Mouse (Mus musculus) forelimb bud, embryonic 11.5 days (tissue): ENCODE measurements at regions not wholly inside any gene's neighbourhood (a gene's known extent, or its start where the extent isn't known, plus 50 kb on each side); places are given as distances from the start of the nearest gene placed in this dataset.

Experiments used
- DNase-seq: peaks from one replicate; pipeline ENCODE4 v3.0.0-alpha.2; 2012; ENCODE audit warnings: low read depth, low spot score

DNA sequence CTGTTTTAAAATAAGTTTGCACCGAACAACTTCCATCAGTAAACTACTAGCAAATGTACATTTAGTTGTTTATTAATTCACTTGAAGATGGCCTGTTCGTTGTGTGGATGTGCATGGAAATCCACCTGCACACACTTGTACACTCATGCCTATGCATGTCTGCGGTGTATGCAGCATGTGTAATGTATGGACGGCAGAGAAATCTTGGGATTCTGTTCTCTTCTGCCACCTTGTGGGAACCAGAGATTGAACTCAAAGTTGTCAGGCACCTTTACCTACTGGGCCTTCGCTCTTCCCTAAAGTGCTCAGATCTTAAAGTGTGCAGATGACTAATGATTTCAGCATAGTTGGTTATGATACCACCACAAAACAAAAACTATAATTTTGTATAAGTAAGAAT lies 137.4 kb downstream of the Kitl start:
- no peak for DNase-seq

DNA sequence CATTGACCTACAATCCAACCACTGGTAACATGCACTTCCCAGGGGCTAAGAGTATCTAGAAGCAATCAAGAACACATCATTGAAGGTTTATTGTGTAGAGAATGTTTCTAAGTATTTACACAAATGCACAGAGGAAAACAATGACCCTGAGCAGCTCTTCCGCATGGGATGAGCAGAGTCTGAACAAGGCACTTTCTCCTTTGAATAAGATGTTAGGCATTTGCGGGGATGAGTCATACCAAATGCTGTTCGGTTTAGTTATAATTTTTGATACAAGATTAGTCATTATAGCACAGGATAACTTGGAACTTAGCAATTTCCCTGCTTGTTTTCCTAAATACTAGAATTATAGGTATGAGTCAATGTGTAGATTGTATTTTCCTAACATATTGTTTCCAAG lies 137.9 kb downstream of the Kitl start:
- no peak for DNase-seq

DNA sequence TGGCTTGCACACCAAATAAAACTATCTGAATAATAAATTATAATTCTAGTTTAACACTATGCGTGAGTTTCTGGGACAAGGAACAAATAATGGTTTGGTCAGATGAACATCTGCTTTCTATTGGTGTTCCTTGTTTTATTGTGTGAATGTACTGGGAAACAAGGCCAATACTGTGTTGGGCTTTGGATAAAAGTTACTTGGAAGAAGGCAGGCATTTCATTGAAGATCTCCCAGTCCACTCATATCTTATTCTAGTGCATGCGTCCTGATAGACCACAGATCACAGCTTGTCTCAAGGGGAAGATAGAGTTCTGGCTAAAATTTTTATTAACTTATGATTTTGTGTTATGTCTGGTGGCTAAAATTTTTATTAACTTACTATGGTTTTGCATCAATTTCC lies 140.1 kb downstream of the Kitl start:
- no peak for DNase-seq

DNA sequence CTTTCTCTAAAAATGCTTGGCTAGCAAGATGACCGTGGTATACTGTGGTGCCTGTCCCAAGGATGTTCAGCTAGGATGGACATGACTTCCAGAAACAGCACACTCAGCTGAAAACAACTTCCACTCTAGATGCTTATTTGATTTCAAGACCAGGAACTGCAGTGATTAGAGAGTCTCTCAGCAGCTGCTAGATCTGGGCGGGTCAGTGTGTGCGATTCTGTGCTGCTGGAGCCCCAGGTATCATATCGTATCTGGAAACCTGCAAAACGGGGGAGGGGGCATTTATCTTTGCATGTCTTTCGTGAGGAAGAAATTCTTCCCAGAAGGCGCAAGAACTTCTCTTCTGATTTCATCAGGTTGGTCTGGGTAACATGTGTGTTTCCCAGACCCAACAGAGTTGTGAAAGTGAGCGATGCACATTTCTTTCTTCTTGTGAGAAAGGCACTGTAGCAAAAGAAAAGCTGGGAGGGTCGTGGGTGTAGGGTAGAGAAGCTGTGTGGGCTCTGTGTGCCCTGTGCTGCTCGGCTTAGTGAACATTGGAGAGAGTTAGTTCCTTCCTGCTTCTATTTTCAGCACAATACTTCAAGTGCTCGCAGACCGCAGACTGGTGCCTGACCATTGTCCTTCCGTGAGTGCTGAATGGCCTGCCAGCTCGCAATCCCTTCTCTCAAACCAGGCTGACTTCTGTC lies 144.6 kb downstream of the Kitl start:
- no peak for DNase-seq

DNA sequence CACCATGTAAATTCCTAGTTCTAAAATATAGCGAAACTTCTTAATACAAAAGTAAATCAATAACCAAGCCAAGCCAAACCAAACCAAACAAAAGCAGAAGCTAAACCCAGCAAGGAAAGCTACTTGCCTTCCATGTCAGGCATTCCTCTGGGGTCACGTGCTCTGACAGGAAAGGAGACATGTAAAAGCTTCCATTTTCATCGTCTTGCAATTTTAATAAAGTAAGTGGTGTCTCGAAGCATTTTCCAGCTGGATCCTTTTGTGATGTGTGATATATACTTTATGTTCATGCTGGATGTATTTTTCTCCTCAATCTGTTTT lies 145.1 kb downstream of the Kitl start:
- DNase-seq, result no peak

DNA sequence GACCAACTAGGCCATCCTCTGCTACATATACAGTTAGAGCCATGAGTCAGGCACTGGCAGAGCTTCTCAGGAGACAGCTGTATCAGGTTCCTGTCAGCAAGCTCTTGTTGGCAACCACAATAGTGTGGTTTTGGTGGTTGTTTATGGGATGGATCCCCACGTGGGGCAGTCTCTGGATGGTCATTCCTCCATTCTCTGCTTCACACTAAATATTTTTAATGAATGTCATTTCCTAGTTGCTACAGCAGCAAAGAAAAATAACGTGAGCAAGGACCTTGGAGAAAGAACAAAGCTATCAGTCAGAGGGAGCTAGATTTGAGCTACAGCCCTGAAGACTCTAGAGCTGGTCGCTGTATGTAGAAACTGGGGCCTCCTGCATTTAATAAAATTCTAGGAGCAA lies 145.7 kb downstream of the Kitl start:
- no peak for DNase-seq

DNA sequence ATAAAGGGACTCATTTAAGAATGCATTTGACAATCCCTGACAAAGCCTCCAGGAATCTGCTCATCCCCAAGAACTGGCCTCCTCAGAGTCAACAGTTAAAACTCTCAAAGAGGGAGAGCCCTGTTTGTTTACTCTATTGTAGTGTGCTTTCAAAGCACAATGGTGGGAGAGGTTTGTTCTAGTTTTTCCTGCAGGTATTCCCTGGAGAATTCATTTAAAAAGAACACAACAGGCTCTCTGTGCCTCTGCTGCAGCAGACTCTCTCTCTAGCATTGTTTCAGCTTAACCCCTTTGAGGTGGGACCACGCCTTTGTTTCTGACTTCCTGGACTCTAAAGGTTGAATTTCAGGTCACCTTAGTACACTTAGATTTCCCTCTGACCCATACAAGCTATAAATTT lies 149.1 kb downstream of the Kitl start:
- DNase-seq, result no peak

DNA sequence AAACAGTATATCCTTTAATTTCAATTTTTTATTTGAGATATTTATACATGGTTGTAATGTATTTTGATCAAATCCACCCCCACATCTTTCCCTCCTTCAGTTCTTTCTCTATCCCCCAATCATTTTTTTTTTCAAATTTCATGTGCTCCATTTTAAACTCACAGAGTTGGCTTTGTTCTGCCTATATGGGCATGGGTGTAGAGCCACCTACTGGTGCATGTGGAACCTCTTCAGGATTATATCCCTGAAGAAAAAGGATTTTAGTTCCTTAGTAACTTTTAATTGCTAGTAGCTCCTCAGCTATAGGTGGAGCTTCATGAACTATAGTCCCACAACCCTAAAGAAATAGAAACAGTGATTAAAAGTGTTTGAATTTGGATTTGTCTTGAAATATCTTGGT lies 155.4 kb downstream of the Kitl start:
- no peak for DNase-seq

DNA sequence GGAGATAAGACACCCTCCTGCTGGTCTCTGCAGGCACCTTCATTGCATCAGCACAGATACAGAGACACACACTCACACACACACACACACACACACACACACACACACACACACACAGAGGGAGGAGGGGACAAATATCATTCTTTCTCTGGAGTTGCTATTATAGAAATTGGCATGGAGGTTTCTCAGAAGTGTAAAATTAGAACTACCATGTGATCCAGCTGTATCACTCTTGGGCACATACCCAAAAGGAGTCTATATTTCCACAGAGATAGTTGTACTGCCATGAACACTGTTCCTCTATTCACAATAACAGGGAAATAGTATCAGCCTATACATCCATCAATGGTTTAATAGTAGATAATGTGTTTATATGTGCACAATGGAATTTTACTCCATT lies 137.8 kb upstream of the Gm4301 start:
- DNase-seq, result no peak

DNA sequence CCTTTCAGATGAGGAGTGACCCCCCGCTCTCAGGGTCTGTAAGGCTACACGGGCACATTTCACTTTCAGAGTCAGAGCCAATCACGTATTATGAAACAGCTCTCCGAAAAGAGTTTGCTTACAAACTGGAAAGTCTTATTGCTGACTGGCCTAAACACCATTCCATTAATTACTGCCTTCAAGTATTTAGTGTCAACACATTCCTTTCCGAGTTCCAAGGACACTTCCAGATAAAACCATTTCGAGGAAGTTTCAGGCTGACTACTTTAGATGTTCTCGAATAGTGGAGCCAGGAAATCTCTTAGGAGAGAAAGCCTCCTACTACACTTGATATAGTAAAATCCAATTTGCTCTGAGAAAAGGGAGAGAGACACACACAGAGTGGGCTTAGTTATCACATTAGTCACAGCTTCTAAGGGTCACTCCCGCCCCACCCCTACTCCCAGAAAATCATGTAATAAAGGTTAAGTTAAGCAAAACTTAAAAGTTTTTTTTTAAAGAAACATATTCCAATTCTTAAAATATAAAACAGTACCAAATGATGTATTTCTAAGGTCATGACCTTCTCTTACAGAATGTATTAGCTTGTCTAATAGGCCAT lies 136.3 kb upstream of the Gm4301 start:
- DNase-seq, result no peak

DNA sequence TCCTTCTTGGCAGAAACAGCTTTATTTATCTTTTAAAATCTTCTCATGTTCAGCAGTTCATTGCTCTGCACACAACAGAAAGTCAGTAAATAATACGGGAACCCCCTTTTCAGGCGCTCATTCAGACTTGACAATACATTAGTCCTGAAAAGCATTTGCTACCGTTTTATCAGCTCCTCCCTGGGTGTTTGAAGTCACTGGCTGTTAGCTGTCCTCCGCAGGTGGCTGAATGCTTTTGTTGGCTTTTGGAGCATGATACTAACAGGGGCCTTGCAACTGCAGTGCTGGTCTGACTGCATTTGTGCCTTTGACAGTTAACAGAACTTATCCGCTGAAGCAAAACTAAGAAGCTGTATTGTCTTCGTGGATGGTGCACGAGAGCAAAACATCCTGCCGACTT lies 135.0 kb upstream of the Gm4301 start:
- DNase-seq, result no peak

DNA sequence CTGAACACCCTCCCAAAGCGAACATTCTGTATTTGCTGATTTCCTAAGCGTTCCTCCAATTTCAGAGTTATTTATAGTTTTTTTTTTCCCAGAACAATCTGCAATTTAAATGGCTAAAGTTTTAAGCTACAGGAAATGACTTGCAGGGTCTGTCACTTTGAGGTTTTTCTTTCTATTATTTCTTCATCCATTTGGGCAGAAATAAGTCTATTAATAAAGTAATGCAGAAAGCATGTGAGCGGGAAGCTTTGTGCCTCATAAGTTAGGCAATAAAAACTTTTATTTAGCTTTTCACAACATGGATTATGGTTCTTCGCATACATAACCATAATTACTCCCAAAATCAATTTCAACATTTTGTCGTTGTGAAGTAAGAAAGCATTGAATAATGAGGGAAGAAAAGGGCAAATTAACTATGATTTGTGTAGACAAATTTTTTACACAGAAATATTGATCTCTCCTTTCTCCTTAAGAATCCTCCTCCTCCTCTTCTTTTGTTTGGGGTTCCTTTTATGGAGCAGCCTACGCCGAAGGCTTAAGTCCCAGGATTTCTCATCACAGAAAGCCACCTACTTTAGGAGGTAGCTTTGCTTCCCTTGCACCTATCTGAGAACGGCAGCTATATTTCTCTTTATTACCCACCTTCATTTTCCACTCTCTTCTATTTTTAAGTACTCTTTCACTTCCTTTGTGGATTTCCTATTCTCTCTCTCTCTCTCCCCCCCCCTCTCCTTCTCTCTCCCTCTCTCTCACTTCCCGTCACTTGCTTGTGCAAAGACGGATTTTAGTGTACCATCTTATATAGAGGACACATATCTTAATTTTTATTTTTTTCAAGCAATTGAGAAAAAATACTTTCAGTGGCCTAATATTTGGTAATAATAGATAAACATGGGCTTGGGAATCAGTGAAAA lies 128.6 kb upstream of the Gm4301 start:
- DNase-seq, result no peak

DNA sequence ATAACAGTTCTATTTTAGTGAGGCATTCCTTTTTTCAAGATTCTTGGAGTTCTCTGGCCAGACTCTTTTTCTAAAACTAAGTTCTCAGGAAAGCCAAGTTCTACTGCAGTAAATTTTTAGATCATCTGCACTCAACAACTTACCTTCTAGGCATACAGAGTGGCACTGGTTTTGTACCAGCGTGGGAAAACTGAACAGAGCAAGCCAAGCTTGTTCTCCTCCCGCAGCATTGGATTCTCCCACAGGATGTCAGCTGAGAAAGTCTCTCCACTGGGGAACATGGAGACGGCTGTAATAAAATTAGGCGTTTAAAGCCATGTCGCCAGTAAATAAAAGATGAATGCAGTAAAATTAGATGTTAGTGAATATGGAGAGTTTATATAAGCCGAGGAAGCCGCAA lies 124.8 kb upstream of the Gm4301 start:
- DNase-seq, result no peak

DNA sequence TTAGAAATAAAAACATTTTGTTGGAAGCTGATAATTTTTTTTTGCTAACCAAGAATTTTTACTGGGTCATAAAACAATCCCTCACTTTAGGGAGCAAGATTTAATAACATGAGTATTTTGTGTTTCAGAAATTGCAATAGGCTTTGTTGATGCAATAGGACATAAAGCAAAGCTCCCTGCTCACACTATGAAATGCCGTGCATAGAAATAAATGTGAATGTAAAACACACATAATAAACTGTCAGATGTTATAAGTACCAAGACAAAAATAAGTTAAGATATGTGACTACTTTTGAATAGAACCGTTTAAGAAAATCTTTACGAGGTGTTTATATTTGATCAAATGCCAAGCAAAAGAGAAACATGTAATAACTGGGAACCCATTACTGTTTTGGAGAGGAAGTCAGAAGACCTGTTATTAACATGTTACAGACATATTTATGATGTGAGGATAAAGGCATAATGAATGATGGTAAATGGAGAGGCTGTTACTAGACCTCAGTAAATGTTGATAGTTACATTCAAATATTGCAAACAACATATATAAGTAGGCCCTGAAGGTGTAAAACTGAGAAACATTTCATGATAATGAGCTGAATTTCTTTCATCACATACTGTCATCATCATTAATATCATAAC lies 110.9 kb upstream of the Gm4301 start:
- no peak for DNase-seq

DNA sequence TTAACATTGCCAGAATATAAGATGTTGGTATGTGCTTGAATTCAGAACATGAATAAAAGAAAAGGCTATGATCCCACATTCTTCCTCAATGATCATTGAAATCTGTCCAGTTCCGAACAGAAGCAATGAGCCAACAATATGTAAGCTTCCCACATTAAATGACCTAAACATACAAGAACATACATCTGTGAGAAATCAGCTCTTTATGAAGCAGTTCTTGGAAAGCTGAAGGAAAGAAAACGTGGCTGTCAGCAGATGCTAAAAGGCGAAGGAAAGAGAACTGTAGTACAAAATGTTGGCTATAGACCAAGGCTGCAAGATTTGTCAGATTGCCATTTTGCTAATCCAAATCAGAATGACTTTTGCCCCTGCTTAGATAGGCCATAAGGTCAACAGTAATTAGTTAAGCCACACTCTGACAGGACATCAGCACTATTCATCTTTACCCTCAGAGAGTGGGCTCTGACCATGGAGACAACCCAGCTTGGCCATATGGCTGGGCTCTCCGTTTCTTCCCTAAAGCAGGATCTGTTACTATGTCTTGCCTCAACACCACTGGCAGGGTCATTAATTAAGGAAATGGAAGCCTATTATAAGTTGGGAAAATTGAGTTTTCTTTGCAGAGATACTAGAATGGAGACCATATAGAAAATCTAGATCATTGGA lies 76.1 kb upstream of the Gm4301 start:
- no peak for DNase-seq

DNA sequence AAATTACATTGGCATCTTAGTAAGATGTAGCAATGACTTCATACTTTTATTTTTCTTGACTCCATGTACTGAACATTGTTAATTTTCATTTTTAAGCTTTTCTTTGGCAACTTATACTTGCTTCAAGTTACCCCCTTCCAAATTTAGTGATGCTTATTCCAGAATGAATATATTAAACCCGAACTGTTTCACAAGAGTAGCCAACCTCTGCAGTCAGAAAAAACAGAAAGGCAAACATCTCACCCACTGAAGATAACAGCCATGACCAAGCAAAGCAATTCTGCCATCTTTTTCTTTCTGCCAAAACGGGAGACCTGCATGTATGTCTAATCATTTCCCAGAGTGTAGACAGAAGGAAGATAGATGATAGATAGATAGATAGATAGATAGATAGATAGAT lies 72.0 kb upstream of the Gm4301 start:
- DNase-seq, result no peak

DNA sequence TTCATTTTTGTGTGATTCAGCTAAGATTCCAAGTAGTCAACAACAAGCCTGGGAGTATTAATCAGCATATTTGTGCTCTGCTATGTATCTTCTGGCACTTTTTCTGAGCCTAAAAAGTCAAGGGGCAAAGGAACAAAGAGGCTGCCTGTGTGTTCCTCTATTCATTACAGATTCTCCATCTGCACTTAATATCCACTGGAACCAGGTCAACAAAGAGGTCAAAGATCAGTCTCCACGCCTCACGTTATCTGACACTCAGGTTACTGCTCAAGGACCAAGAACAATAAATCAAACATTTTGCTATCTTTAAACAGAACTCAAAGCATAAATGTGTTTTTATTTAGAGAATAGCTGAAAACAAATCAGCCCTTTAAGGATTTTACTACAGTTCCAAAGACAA lies 71.4 kb upstream of the Gm4301 start:
- peak; percentile 40 for DNase-seq

DNA sequence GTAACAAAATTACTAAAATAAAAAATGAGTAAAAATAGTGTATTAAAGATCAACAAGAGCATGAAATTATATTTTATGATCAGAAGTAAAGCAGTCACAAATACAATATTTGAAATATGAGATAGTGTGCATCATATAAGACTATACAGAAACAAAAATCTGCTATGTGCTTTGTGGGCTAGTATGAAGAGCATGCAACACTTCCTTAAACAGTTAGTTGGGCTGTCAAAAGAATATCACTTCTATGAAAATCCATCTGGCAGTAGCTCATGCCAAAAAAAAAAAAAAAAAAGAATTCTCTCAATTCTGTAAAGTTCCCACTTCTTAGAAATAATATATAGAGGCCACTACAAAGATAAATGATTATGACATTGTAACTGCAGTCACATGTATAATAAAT lies 53.0 kb upstream of the Gm4301 start:
- DNase-seq, result no peak
